Mouse (Mus musculus) 3134 (cell line): ENCODE results near the gene Olfr97.

Source experiments
- DNase-seq: peaks from one replicate; pipeline ENCODE4 v3.0.0-alpha.2; 2011; ENCODE audit warnings: low spot score; ENCODE audit not compliant: insufficient read length; ENCODE audit errors: extremely low read depth

The Olfr97 gene

DNA sequence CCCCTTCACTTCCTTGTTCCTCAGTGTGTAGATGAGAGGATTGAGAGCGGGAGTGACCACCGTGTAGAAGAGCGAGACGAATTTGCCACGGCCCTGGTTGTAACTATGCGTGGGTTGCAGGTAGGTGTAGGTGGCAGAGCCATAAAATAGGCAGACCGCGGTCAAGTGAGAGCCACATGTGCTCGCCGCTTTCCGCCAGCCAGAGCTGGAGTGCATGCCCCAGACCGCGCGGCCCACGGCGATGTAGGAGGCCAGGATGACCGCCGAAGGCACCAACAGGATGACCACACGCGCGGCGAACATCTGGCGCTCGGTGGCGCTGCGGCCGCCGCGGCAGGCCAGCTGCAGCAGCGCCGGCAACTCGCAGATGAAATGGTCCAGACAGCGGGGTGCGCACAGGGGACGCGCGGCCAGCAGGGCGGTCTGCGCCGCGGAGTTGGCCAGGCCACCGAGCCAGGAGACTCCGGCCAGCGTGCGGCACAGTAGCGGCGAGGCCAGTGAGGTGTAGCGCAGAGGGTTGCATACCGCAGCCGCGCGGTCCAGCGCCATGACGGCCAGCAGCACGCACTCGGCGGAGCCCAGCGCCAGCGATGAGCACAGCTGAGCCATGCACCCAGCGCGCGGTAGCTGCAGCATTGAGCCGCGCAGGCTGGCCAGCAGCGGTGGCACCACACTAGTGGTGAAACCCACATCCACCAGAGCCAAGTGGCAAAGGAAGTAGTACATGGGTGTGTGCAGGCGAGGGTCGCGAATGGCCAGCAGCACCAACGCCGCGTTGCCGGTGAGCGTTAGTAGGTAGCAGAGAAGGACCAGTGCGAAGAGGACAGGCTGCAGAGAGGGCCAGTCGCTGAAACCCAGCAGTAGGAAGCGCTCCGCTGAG is 40.0 kb downstream of the Olfr97 start:
- DNase-seq = peak; percentile 6

DNA sequence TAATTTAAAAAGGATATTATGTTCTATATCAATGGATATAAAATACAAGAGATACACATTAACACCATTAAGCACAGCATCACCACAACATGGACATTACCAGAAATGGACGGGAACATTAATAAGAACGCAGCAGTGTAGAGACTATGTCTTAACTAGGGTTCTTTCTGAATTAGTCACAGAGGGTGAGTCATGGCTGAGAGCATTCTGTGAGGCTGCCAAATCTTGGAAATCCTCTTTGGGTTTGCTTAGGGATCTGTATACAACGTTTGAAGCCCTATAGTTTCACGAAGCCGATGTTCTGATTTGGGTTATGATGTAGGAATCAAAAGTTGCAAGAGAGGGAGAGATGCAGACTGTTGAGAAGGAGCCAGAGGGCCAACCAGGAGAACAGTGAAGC is 42.3 kb downstream of the Olfr97 start:
- peak; percentile 40 for DNase-seq

DNA sequence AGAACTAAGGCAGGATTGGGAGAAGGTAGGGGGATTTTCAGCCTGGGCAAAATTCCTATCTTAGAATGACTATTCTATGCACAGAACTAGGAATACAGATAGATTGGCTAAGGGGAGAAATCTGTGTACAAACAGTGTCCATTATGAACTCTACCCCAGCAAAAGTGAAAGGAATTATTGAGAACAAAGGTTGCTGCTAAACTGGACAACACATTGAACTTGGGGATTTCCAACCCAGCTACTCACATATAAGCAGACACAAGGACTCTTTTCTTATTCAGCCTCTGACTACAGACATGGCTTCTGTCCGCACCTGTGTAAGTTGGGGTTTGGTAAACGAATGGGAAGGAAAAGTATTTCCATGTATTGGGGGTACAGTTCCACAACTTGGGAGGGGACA is 43.5 kb downstream of the Olfr97 start, which contains the start of gene Ubd:
TSS of gene Ubd (plus strand) at position 237 of the 400 bp plus-strand sequence.
- no peak for DNase-seq

DNA sequence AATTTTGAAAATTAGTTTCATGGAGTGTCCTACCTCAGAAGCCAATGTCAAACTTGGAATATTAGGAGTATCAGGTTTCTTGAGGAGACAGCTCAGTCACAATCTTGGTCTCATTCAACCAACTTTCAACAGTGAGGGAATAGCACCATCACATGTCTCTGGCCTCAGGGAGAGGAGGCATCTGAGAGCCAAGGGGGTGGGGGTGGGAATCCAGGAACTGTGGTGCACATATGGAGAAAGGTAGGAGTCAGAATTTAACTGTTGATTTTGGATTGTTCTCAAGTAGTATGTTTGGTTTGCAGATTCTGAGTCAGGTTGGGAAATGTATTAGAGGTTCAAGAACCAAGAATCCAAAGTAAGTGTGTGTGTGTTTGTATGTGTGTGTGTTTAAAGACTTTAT is 44.1 kb downstream of the Olfr97 start:
- peak; percentile 15 for DNase-seq

DNA sequence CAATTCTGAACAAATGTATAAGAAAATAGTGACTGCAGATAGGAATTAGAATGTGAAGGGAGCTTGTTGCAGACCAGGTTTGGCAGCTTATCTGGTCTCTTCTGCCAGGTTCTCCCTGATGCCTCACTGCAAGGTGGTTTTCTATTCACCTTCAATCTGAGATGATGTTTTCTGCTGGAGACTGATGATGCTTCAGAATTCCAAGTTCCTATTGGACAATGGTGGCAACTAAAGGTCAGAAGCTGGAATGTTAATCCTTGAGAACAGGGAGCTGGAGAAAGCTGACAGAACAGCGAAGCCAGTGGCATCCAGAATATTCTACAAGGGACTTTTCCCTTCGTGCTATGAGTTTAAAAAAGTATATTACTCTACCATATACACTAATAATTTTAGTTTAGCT is 46.4 kb downstream of the Olfr97 start:
- DNase-seq = peak; percentile 14

DNA sequence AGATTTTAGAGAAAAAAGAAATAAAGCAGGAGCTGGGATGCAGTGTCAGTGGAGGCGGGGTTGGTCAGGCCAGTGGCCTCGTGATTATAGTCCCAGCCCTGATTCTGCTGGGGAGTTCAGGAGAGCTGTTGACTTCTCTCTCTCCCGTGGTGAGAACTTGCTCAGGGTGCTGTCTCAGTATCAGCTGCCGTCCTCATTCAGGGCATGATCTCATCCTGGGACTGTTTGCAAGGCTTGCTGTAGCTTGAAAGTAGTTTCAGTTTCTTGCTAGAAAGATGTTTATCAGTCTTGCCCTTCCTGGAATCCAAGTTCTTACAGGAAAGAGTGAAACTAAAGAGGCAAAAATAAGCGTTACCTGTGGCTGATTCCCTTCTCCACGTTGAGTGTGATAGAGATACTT is 51.7 kb downstream of the Olfr97 start:
- peak; percentile 20 for DNase-seq
